In the genomic region with DNA sequence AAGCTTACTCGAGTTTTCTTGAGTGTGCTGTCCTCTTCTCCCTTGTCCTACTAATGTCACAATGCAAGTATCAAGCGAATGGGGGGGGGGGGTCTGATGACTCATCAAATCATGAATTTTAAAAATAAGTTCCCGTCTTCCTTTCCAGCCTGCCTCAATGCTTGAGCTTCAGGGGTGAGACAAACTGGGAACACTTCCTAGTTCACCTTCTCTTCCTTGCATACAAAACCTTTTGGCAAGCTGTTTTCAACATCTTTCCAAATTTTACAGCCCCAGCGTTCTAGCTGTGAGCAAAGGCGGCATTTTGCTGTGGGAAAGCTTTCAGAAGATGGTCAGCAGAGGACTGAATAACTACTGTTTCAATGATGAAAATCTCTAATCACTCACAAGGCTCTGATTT, we compare ENCODE assay signal across 10 mouse cellular contexts. TPM values are rescaled to one million over a fixed set of nuclear protein-coding genes. Genes with fewer than 3 reads are reported as not detected.
DNase-seq lines count a peak whose midpoint lies in the region; ATAC-seq and TF ChIP-seq lines count a peak whose summit lies in the region.
"Had no signal": no experiment of that assay in that cellular context is flagged by ENCODE, and none has a peak within 500 bp of the region (broad histone marks: within the 10 kb centered on the region; RNA-seq: fewer than 3 reads in every experiment).

No protein-coding gene starts in this region.

- peaks cover 13% of the 10 kb centered on the region for H3K4me1 ChIP-seq in heart, embryonic 11.5 days (ENCODE audit: control insufficient read depth, insufficient read depth, low read length)
- peaks cover 2 to 5% of the 10 kb centered on the region in 2 experiments; a peak in 3 of 4 replicates for H3K4me1 ChIP-seq in ES-E14 (ENCODE audit: control insufficient read depth in 2 of 2, insufficient read depth in 2 of 2, low read length in 2 of 2, poor library complexity in 1 of 2)
- H3K4me1 ChIP-seq in intestine, embryonic 15.5 days (replicated peaks): peaks cover 13% of the 10 kb centered on the region

- no peak overlapping the region for H3K9ac ChIP-seq in heart, embryonic 11.5 days (ENCODE audit: low read depth, low read length)
- H3K9ac ChIP-seq in ES-E14 (ENCODE audit: insufficient read depth, low read depth, low read length, poor library complexity, severe bottlenecking): no peak overlapping the region
- no peak overlapping the region for H3K9ac ChIP-seq in intestine, embryonic 15.5 days

- H3K9me3 ChIP-seq in heart, embryonic 11.5 days (replicated peaks; ENCODE audit: control insufficient read depth, low read length): no peaks in the 10 kb centered on the region
- H3K9me3 ChIP-seq in ES-E14 (ENCODE audit: control insufficient read depth, insufficient read depth, low read depth, low read length): no peaks in the 10 kb centered on the region
- H3K9me3 ChIP-seq in intestine, embryonic 15.5 days: no peaks in the 10 kb centered on the region

- H3K4me3 ChIP-seq in heart, embryonic 11.5 days (ENCODE audit: low read depth, low read length): no peak overlapping the region
- no peak overlapping the region for H3K4me3 ChIP-seq in ES-E14 (ENCODE audit: insufficient read depth in 1 of 2, low read depth in 1 of 2, low read length in 2 of 2, poor library complexity in 1 of 2, severe bottlenecking in 1 of 2)
- H3K4me3 ChIP-seq in intestine, embryonic 15.5 days (replicated peaks): no peak overlapping the region

- in situ Hi-C loops in ES-E14 (cut with MboI; ENCODE audit: low sequenced_read_pairs in 2 of 2, unreplicated experiment in 2 of 2): no loop called here

- no peak overlapping the region for H3K27ac ChIP-seq in heart, embryonic 11.5 days (ENCODE audit: low read depth, low read length)
- H3K27ac ChIP-seq in ES-E14 (ENCODE audit: insufficient read depth, low read depth, low read length, poor library complexity, severe bottlenecking): no peak overlapping the region
- no peak overlapping the region for H3K27ac ChIP-seq in intestine, embryonic 15.5 days

- intact Hi-C loops in heart, postnatal 10 days (cut with DNase I): loop anchor here (1.0 kb wide), 1 partner anchor 107 kb away; no protein-coding TSS in a partner anchor

- H3K27me3 ChIP-seq in heart, embryonic 11.5 days (ENCODE audit: control insufficient read depth, insufficient read depth, low read length): no peaks in the 10 kb centered on the region
- H3K27me3 ChIP-seq in intestine, embryonic 15.5 days (replicated peaks): no peaks in the 10 kb centered on the region

- ATAC-seq in heart, embryonic 11.5 days (replicated peaks; ENCODE audit: insufficient number of reproducible peaks, low FRiP score, low TSS enrichment): no peak
- ATAC-seq in intestine, embryonic 15.5 days: no peak
- ATAC-seq: forebrain, embryonic 16.5 days had no signal

- 55% methylated on average over 5 of the region's 5 CpGs for WGBS in heart, embryonic 11.5 days (ENCODE audit: insufficient replicate concordance)
- 56% methylated on average over 5 of the region's 5 CpGs for WGBS in intestine, embryonic 15.5 days

- no peak for DNase-seq in heart, postnatal 10 days
- DNase-seq in layer of hippocampus, adult 9-11 months: peak; percentile 33
- DNase-seq in layer of hippocampus, postnatal 36 days: no peak
- no peak for DNase-seq in ES-E14 (ENCODE audit: low read depth, low spot score)
- no peak for DNase-seq in frontal cortex, postnatal 14 days (ENCODE audit: low spot score in 2 of 2)
- DNase-seq in cerebellum, adult 18-20 months: no peak
- DNase-seq: thymus, postnatal 14 days had no signal

- H3K36me3 ChIP-seq in heart, embryonic 11.5 days (ENCODE audit: control insufficient read depth, insufficient read depth, low read length): peaks cover 3% of the 10 kb centered on the region
- H3K36me3 ChIP-seq in ES-E14 (ENCODE audit: control insufficient read depth, insufficient read depth, low read length, poor library complexity, severe bottlenecking): peaks cover 6% of the 10 kb centered on the region; the same call in 1 of the 2 replicates
- 0 out of 2 replicates have a peak, but pooled peaks cover 6% of the 10 kb centered on the region for H3K36me3 ChIP-seq in intestine, embryonic 15.5 days

- H3K4me2 ChIP-seq in heart, embryonic 11.5 days: peak overlapping the region; percentile 83; the same call in 1 of the 2 replicates
- H3K4me2 ChIP-seq in intestine, embryonic 15.5 days (replicated peaks): peak overlapping the region; percentile 79; the same call in 1 of the 2 replicates

TF ChIP-seq in ES-E14, 5 proteins besides CTCF, POLR2A, EP300 and RAD21:
- TF ChIP-seq HCFC1 (IDR thresholded peaks at IDR 0.05; ENCODE audit: borderline replicate concordance, insufficient read depth, low read length): no peak
- no peak for TF ChIP-seq ZNF384 (IDR thresholded peaks at IDR 0.05; ENCODE audit: low read depth, low read length)
- no peak for TF ChIP-seq CHD2 (IDR thresholded peaks at IDR 0.05; ENCODE audit: low read depth, low read length)
- 0 out of 2 replicates have a peak, but pooled peaks have one; percentile 3 for TF ChIP-seq MAFK (IDR thresholded peaks at IDR 0.05; ENCODE audit: insufficient read depth, low read depth, low read length)
- no peak for TF ChIP-seq ZC3H11A (IDR thresholded peaks at IDR 0.05; ENCODE audit: borderline replicate concordance, low read depth, low read length)

RNA-seq across cellular contexts. Expression of a gene that starts 0.5 kb away (rescaled TPM):
- 9.6 and 16.8 TPM in 2 replicates for polyA plus RNA-seq in heart, embryonic 11.5 days (2014; fragmentation: Nextera tagmentation; extraction: Ambion mirVana)
- total RNA-seq in heart, postnatal 10 days (2021): 100 to 1,000 TPM; 167 to 181 TPM
- total RNA-seq in layer of hippocampus, postnatal 36 days (2021): 100 to 1,000 TPM; 147 to 158 TPM
- 22.2 and 23.2 TPM in 2 replicates for total RNA-seq in ES-E14 (2012; rRNA removed)
- polyA plus RNA-seq in intestine, embryonic 15.5 days (2015; fragmentation: Nextera tagmentation; extraction: Ambion mirVana): 8.1 and 8.3 TPM in 2 replicates

RNA-seq across cellular contexts. Expression of a gene that starts 8.8 kb away (rescaled TPM):
- 14.1 and 20.0 TPM in 2 replicates for polyA plus RNA-seq in heart, embryonic 11.5 days (2014; fragmentation: Nextera tagmentation; extraction: Ambion mirVana)
- 1 to 10 TPM; 7.4 to 9.1 TPM for total RNA-seq in heart, postnatal 10 days (2021)
- 10 to 100 TPM; 18.2 to 19.0 TPM for total RNA-seq in layer of hippocampus, postnatal 36 days (2021)
- 5.1 and 5.2 TPM in 2 replicates for total RNA-seq in ES-E14 (2012; rRNA removed)
- polyA plus RNA-seq in intestine, embryonic 15.5 days (2015; fragmentation: Nextera tagmentation; extraction: Ambion mirVana): 3.2 and 4.4 TPM in 2 replicates
